Mouse (Mus musculus) stomach, embryonic 16.5 days (tissue): Measurements from ENCODE around the gene Ackr2. TPM values are rescaled to one million over a fixed set of nuclear protein-coding genes. Genes with fewer than 3 reads are reported as not detected.

Experiments
- ATAC-seq: fragments of 200-750 bp; cut with Nextera tagmentation; 2 replicates; pipeline ENCODE4 v1.8.0; 2017; ENCODE audit warnings: moderate number of reproducible peaks, moderate TSS enrichment; ENCODE audit not compliant: insufficient read depth, low FRiP score
- H3K27ac ChIP-seq: fragments of 300-500 bp; sonication (generic); 2 replicates; pipeline ENCODE4 v1.5.1; 2014; ENCODE audit warnings: low read length
- H3K27me3 ChIP-seq: fragments of 300-500 bp; sonication (generic); 2 replicates; pipeline ENCODE4 v1.6.1; 2014; ENCODE audit warnings: low read length, control low read depth, mixed read lengths; ENCODE audit not compliant: control insufficient read depth, insufficient read depth
- H3K36me3 ChIP-seq: fragments of 300-500 bp; sonication (generic); 2 replicates; pipeline ENCODE4 v1.6.1; 2014; ENCODE audit warnings: low read length; ENCODE audit not compliant: control insufficient read depth, insufficient read depth
- H3K4me1 ChIP-seq: fragments of 300-500 bp; sonication (generic); 2 replicates; pipeline ENCODE4 v1.6.1; 2014; ENCODE audit warnings: low read length, control low read depth, mixed read lengths; ENCODE audit not compliant: control insufficient read depth, insufficient read depth
- H3K4me2 ChIP-seq: fragments of 300-500 bp; sonication (generic); 2 replicates; pipeline ENCODE4 v1.6.1; 2014; ENCODE audit warnings: low read depth, low read length, mixed read lengths
- H3K4me3 ChIP-seq: fragments of 300-500 bp; sonication (generic); replicated peaks from 2 replicates; pipeline ENCODE4 v1.5.1; 2014; ENCODE audit warnings: mild to moderate bottlenecking, low read length
- H3K9ac ChIP-seq: fragments of 300-500 bp; sonication (generic); 2 replicates; pipeline ENCODE4 v1.6.1; 2014; ENCODE audit warnings: low read length
- H3K9me3 ChIP-seq: fragments of 300-500 bp; sonication (generic); replicated peaks from 2 replicates; pipeline ENCODE4 v1.6.1; 2016; ENCODE audit warnings: low read length, control low read depth; ENCODE audit not compliant: control insufficient read depth
- WGBS: fragments of 180-500 bp; shearing (Covaris S2); extraction: QIAGEN DNeasy Blood & Tissue Kit; methylation state at CpG from one replicate; pipeline ENCODE4 v1.1.7; 2014; 5-methylcytosine and 5-hydroxymethylcytosine counted together
- polyA plus RNA-seq: library from polyadenylated mRNA; unstranded; fragments of >200 nt; fragmentation: Nextera tagmentation; extraction: Ambion mirVana; gene quantifications from 2 replicates; pipeline ENCODE4 v1.2.1, GENCODE M21; 2015

The Ackr2 gene
- polyA plus RNA-seq, 1 experiment from 2014 or later, result 0.63 TPM

GRCm38 (mm10) chr9:121865425-121866008 is 32.6 kb upstream of the Ackr2 start:
- no peak for ATAC-seq
- Histone ChIP-seq H3K4me1 (peaks cover 16% of the 10 kb centered on the region), H3K9me3 (no peaks in the 10 kb centered on the region), H3K4me3 (no peak overlapping the region), H3K9ac (no peak overlapping the region), H3K36me3 (no peaks in the 10 kb centered on the region), H3K27ac (peak overlapping the region; percentile 72), H3K27me3 (no peaks in the 10 kb centered on the region), H3K4me2 (no peak overlapping the region)
- WGBS, result 40% methylated on average over 3 of the region's 3 CpGs

- Histone ChIP-seq H3K27me3 (no peaks in the 10 kb centered on the region), H3K4me1 (peaks cover 19% of the 10 kb centered on the region), H3K9ac (no peak overlapping the region), H3K4me3 (no peak overlapping the region), H3K9me3 (no peaks in the 10 kb centered on the region), H3K27ac (peak overlapping the region; percentile 93), H3K36me3 (no peaks in the 10 kb centered on the region), H3K4me2 (peak overlapping the region; percentile 38; the same call in 1 of the 2 replicates)
- 46% methylated on average over 6 of the region's 6 CpGs for WGBS
- peak; percentile 74; the same call in 1 of the 2 replicates for ATAC-seq
Observed at GRCm38 (mm10) chr9:121867632-121868031, 30.5 kb upstream of the Ackr2 start.

DNA sequence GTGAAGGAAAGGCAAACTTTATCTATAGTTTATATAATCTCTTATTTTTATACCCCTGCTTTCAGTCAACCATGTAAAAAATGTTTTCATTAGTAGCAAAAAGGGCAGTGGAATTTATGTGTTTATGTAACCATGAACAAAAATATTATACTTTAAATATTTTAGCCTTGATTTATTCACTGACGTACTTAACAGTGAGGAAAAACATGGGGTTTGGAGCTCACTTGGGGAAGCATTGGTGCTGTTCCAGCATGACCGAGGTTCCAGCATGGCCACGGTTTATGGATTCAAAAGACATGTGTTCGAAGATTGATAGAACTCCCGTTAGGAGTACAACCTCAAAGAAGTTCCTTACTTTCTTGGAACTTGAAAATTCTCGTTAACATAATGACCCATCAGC is 29.9 kb upstream of the Ackr2 start:
- peak overlapping the region; percentile 79 for H3K27ac ChIP-seq
- no peak overlapping the region for H3K9ac ChIP-seq
- H3K4me2 ChIP-seq, result no peak overlapping the region
- WGBS, result 51% methylated on average over 6 of the region's 6 CpGs
- H3K4me1 ChIP-seq, result peaks cover 19% of the 10 kb centered on the region
- H3K4me3 ChIP-seq, result no peak overlapping the region
- no peaks in the 10 kb centered on the region for H3K36me3 ChIP-seq
- no peaks in the 10 kb centered on the region for H3K27me3 ChIP-seq
- ATAC-seq, result peak; percentile 65; the same call in 1 of the 2 replicates
- H3K9me3 ChIP-seq, result no peaks in the 10 kb centered on the region

DNA sequence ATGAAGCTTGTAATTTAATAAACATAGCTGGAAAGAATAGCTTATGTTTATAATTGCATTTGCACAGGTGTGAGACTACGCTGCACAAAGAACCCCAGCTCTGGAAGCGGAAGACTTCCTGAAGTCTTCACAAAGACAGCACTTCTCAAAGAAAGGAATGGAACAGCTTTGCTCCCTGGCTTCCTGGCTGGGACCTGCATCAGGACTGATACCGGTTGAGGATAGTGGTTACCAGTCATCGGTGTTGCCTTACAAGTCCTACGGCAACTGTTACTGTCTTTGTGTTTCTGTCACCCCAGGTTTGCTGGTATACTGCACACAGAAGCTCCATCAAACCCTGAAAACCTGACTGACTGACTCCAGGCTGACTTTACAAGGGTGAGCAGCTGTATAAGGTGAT is 28.7 kb upstream of the Ackr2 start:
- no peaks in the 10 kb centered on the region for H3K27me3 ChIP-seq
- no peak overlapping the region for H3K4me3 ChIP-seq
- no peak overlapping the region for H3K4me2 ChIP-seq
- no peak overlapping the region for H3K27ac ChIP-seq
- no peak for ATAC-seq
- peaks cover 17% of the 10 kb centered on the region for H3K4me1 ChIP-seq
- WGBS, result 77% methylated on average over 5 of the region's 5 CpGs
- no peak overlapping the region for H3K9ac ChIP-seq
- H3K36me3 ChIP-seq, result no peaks in the 10 kb centered on the region
- no peaks in the 10 kb centered on the region for H3K9me3 ChIP-seq

DNA sequence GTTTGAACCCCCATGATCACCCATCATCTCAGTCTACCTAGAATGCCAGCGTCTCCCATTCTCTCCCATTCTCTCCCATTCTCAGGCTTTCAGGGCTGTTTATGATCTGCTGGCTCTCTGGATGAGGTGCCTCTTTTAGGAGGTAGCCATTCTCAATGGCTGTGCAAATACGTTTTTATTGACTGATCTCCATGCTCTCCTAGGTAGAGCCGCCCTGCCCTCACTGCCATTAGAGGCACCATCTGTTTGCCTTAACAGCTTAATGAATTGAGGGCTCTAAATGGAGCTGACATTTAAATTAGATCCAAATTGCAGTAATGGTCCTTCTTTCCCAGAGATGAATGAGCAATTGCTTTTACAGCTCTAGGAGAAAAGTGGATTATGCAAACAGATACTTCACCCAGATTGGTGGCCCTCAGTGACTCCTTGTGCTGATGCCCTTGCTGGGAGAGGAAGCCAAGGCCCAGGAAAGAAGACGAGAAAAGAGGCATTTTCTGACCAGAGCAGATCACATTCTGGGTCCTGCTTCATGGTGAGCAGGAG is 28.1 kb upstream of the Ackr2 start:
- H3K4me2 ChIP-seq, result no peak overlapping the region
- no peaks in the 10 kb centered on the region for H3K27me3 ChIP-seq
- H3K27ac ChIP-seq, result no peak overlapping the region
- ATAC-seq, result no peak
- H3K9me3 ChIP-seq, result no peaks in the 10 kb centered on the region
- 41% methylated on average over 4 of the region's 4 CpGs for WGBS
- no peak overlapping the region for H3K9ac ChIP-seq
- H3K4me3 ChIP-seq, result no peak overlapping the region
- H3K36me3 ChIP-seq, result no peaks in the 10 kb centered on the region
- peaks cover 16% of the 10 kb centered on the region for H3K4me1 ChIP-seq

DNA sequence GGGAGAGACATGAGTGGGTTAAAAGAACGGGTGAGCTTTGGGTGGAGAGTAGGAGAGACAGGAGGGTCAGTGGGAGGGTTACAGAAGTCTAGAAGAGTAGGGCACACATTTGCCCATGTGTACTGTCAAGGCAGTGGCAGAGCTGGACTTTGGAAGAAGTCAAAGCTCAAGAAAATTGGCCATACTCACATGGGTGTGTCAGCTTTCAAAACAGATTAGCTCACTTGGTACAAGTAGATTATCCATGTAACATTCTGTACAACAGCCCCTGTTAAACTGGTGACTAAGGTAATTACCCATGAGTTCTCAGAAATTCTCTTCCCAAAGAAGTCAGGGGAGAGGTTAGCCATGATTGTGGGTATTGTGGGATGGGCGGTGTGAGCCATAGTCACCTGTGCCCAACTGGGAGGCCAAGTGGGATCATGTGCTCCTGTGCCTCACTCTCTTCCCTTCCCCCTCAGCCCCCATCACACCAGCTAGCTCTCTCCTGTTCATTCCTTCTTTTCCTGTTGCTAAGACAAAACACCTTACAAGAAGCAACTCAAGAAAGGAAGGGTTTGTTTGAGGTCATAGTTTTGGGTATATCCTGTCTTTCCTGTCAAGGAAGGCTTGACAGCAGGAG is 26.0 kb upstream of the Ackr2 start:
- Histone ChIP-seq H3K9ac (no peak overlapping the region), H3K4me3 (no peak overlapping the region), H3K27ac (no peak overlapping the region), H3K9me3 (no peaks in the 10 kb centered on the region), H3K4me2 (no peak overlapping the region), H3K27me3 (no peaks in the 10 kb centered on the region), H3K4me1 (peaks cover 9% of the 10 kb centered on the region), H3K36me3 (no peaks in the 10 kb centered on the region)
- no peak for ATAC-seq
- WGBS, result 77% methylated on average over 2 of the region's 2 CpGs

- H3K27me3 ChIP-seq, result no peaks in the 10 kb centered on the region
- no peak for ATAC-seq
- H3K36me3 ChIP-seq, result no peaks in the 10 kb centered on the region
- no peak overlapping the region for H3K27ac ChIP-seq
- H3K4me3 ChIP-seq, result no peak overlapping the region
- no peaks in the 10 kb centered on the region for H3K9me3 ChIP-seq
- H3K9ac ChIP-seq, result no peak overlapping the region
- no peak overlapping the region for H3K4me2 ChIP-seq
- peaks cover 7% of the 10 kb centered on the region for H3K4me1 ChIP-seq
Observed at GRCm38 (mm10) chr9:121873578-121873977, 24.6 kb upstream of the Ackr2 start.

GRCm38 (mm10) chr9:121877052-121877740 is 21.0 kb upstream of the Ackr2 start:
- no peaks in the 10 kb centered on the region for H3K27me3 ChIP-seq
- H3K4me3 ChIP-seq, result no peak overlapping the region
- ATAC-seq, result no peak
- H3K4me1 ChIP-seq, result no peaks in the 10 kb centered on the region
- H3K27ac ChIP-seq, result no peak overlapping the region
- WGBS, result 12% methylated on average over 3 of the region's 3 CpGs
- no peak overlapping the region for H3K9ac ChIP-seq
- no peak overlapping the region for H3K4me2 ChIP-seq
- H3K36me3 ChIP-seq, result no peaks in the 10 kb centered on the region
- H3K9me3 ChIP-seq, result no peaks in the 10 kb centered on the region

- Histone ChIP-seq H3K27me3 (no peaks in the 10 kb centered on the region), H3K9ac (no peak overlapping the region), H3K9me3 (no peaks in the 10 kb centered on the region), H3K27ac (no peak overlapping the region), H3K4me3 (no peak overlapping the region), H3K36me3 (no peaks in the 10 kb centered on the region), H3K4me1 (no peaks in the 10 kb centered on the region), H3K4me2 (no peak overlapping the region)
- WGBS, result 17% methylated on average over 14 of the region's 14 CpGs
- ATAC-seq, result peak; percentile 37; the same call in 1 of the 2 replicates
Observed at GRCm38 (mm10) chr9:121880840-121881239, 17.3 kb upstream of the Ackr2 start.
